Comparison of ENCODE assay signal across 8 mouse cellular contexts in genomic region chr9:53301801-53302311, GRCm38 (mm10). TPM values are rescaled to one million over a fixed set of nuclear protein-coding genes. Genes with fewer than 3 reads are reported as not detected.
DNase-seq lines count a peak whose midpoint lies in the region; ATAC-seq and TF ChIP-seq lines count a peak whose summit lies in the region.

No protein-coding gene starts in this region.

- H3K4me2 ChIP-seq in forebrain, postnatal 0 days (ENCODE audit: low read depth): peak overlapping the region; percentile 90
- H3K4me2 ChIP-seq in midbrain, embryonic 11.5 days: peak overlapping the region; percentile 53

- no peaks in the 10 kb centered on the region for H3K9me3 ChIP-seq in forebrain, postnatal 0 days (ENCODE audit: low read length)
- no peaks in the 10 kb centered on the region for H3K9me3 ChIP-seq in midbrain, embryonic 11.5 days (ENCODE audit: control insufficient read depth, low read length)

- no peaks in the 10 kb centered on the region for H3K36me3 ChIP-seq in forebrain, postnatal 0 days (ENCODE audit: insufficient read depth)
- no peaks in the 10 kb centered on the region for H3K36me3 ChIP-seq in midbrain, embryonic 11.5 days (ENCODE audit: control insufficient read depth, insufficient read depth, low read length)

- TF ChIP-seq CTCF in left cerebral cortex, adult 2 months (IDR thresholded peaks at IDR 0.05): no peak
- TF ChIP-seq CTCF in forebrain, postnatal 0 days (IDR thresholded peaks at IDR 0.05; ENCODE audit: low read depth): no peak

- H3K27me3 ChIP-seq in forebrain, postnatal 0 days (ENCODE audit: insufficient read depth, low read length): peaks cover 6% of the 10 kb centered on the region; the same call in 1 of the 2 replicates
- H3K27me3 ChIP-seq in midbrain, embryonic 11.5 days (ENCODE audit: control insufficient read depth, insufficient read depth, low read length): no peaks in the 10 kb centered on the region; the same call in 1 of the 2 replicates

- intact Hi-C loops in left cerebral cortex, adult 2 months (cut with DNase I): loop anchor here (2.0 to 5.0 kb wide), 3 partner anchors 43 to 95 kb away; no protein-coding TSS in a partner anchor
- intact Hi-C loops in left cerebral cortex, postnatal 4 days (cut with DNase I): no loop called here

- no peak for ATAC-seq in forebrain, postnatal 0 days
- ATAC-seq in midbrain, embryonic 11.5 days (ENCODE audit: low FRiP score): 0 out of 2 replicates have a peak, but pooled peaks have one; percentile 35

- DNase-seq in left cerebral cortex, adult 2 months (ENCODE audit: extremely low spot score in 1 of 2, low spot score in 2 of 2): peak in 1 of 2 experiments; percentile 35
- no peak for DNase-seq in left cerebral cortex, postnatal 4 days
- peak; percentile 67 for DNase-seq in cerebellum, adult 11-12 months
- peak; percentile 9 for DNase-seq in forebrain, postnatal 0 days
- peak; percentile 78 for DNase-seq in large intestine, adult 2 months (ENCODE audit: low read depth, low spot score)
- DNase-seq in midbrain, embryonic 11.5 days (ENCODE audit: low spot score, missing footprints): peak; percentile 91
- DNase-seq in adrenal gland, postnatal 36 days: no peak
- DNase-seq in spleen, postnatal 4 days (ENCODE audit: low spot score in 2 of 2): no peak

- WGBS in forebrain, postnatal 0 days: 4% methylated on average over 19 of the region's 19 CpGs
- 4% methylated on average over 19 of the region's 19 CpGs for WGBS in large intestine, adult 2 months
- 5% methylated on average over 19 of the region's 19 CpGs for WGBS in midbrain, embryonic 11.5 days

- H3K4me3 ChIP-seq in left cerebral cortex, adult 2 months: peak overlapping the region; percentile 50
- H3K4me3 ChIP-seq in forebrain, postnatal 0 days (ENCODE audit: low read depth, low read length): peak overlapping the region; percentile 41
- peak overlapping the region; percentile 33 for H3K4me3 ChIP-seq in midbrain, embryonic 11.5 days (ENCODE audit: low read depth, low read length)

- peak overlapping the region; percentile 85 for H3K27ac ChIP-seq in left cerebral cortex, adult 2 months
- no peak overlapping the region for H3K27ac ChIP-seq in forebrain, postnatal 0 days (ENCODE audit: low read depth, low read length)
- no peak overlapping the region for H3K27ac ChIP-seq in midbrain, embryonic 11.5 days (ENCODE audit: low read depth, low read length)

- peaks cover 7% of the 10 kb centered on the region; the same call in 1 of the 2 replicates for H3K4me1 ChIP-seq in forebrain, postnatal 0 days (ENCODE audit: insufficient read depth)
- H3K4me1 ChIP-seq in midbrain, embryonic 11.5 days (ENCODE audit: control insufficient read depth, insufficient read depth, low read length): peaks cover 8% of the 10 kb centered on the region

- peak overlapping the region; percentile 28 for H3K9ac ChIP-seq in forebrain, postnatal 0 days
- H3K9ac ChIP-seq in midbrain, embryonic 11.5 days (ENCODE audit: low read length): peak overlapping the region; percentile 26; the same call in 1 of the 2 replicates

RNA-seq across cellular contexts. Expression of gene Exph5, which starts 0.4 kb away (rescaled TPM):
- total RNA-seq in left cerebral cortex, adult 2 months (2021): 10 to 100 TPM; 27.4 to 33.4 TPM
- under 1 TPM; 0.78 to 0.89 TPM for total RNA-seq in left cerebral cortex, postnatal 4 days (2021)
- total RNA-seq in forebrain, postnatal 0 days (2014; rRNA removed): 0.46 and 0.48 TPM in 2 replicates
- polyA plus RNA-seq in forebrain, postnatal 0 days (2015; fragmentation: Nextera tagmentation; extraction: Ambion mirVana): 0.10 and 0.25 TPM in 2 replicates
- polyA plus RNA-seq in large intestine, adult 2 months (2012; rRNA removed): 2.6 and 7.5 TPM in 2 replicates
- polyA plus RNA-seq in midbrain, embryonic 11.5 days (2014; fragmentation: Nextera tagmentation; extraction: Ambion mirVana): 0.70 TPM in 2 replicates
- under 1 TPM; 0.07 to 0.13 TPM for total RNA-seq in adrenal gland, postnatal 36 days (2021)

RNA-seq across cellular contexts. Expression of gene Ddx10, which starts 54.0 kb away (rescaled TPM):
- total RNA-seq in left cerebral cortex, adult 2 months (2021): 10 to 100 TPM; 19.8 to 22.1 TPM
- 10 to 100 TPM; 20.6 to 23.4 TPM for total RNA-seq in left cerebral cortex, postnatal 4 days (2021)
- total RNA-seq in forebrain, postnatal 0 days (2014; rRNA removed): 12.6 and 15.2 TPM in 2 replicates
- 14.8 and 18.2 TPM in 2 replicates for polyA plus RNA-seq in forebrain, postnatal 0 days (2015; fragmentation: Nextera tagmentation; extraction: Ambion mirVana)
- polyA plus RNA-seq in large intestine, adult 2 months (2012; rRNA removed): 1.7 and 2.4 TPM in 2 replicates
- polyA plus RNA-seq in midbrain, embryonic 11.5 days (2014; fragmentation: Nextera tagmentation; extraction: Ambion mirVana): 30.7 and 38.2 TPM in 2 replicates
- 10 to 100 TPM; 19.2 to 21.1 TPM for total RNA-seq in adrenal gland, postnatal 36 days (2021)

Comparison
In these comparisons a context has a peak if more than half of its experiments do, and no peak if none do; other contexts are left out.
1. RNA of gene Exph5, which starts 0.4 kb away (total RNA-seq): 27.4 to 33.4 TPM in left cerebral cortex, adult 2 months; 0.78 to 0.89 TPM in left cerebral cortex, postnatal 4 days, 0.46 to 0.48 TPM in forebrain, postnatal 0 days and 0.07 to 0.13 TPM in adrenal gland, postnatal 36 days; every median in the first group is over 10 times any median in the second.
2. DNase-seq: peak in cerebellum, adult 11-12 months (single experiment), forebrain, postnatal 0 days (single experiment), large intestine, adult 2 months (single experiment) and midbrain, embryonic 11.5 days (single experiment); none in left cerebral cortex, postnatal 4 days (single experiment), adrenal gland, postnatal 36 days (0 of 2) and spleen, postnatal 4 days (0 of 2).
3. Peak in every context shown above with its lines, with median percentiles within 50 percentile points of each other: H3K4me3 ChIP-seq.